Mouse (Mus musculus): ENCODE results near the gene Gbgt1. TPM values are rescaled to one million over a fixed set of nuclear protein-coding genes. Genes with fewer than 3 reads are reported as not detected.

Gbgt1 gene
- total and polyA plus RNA-seq, 3 experiments: 0.11 TPM; not detected in 2

DNA sequence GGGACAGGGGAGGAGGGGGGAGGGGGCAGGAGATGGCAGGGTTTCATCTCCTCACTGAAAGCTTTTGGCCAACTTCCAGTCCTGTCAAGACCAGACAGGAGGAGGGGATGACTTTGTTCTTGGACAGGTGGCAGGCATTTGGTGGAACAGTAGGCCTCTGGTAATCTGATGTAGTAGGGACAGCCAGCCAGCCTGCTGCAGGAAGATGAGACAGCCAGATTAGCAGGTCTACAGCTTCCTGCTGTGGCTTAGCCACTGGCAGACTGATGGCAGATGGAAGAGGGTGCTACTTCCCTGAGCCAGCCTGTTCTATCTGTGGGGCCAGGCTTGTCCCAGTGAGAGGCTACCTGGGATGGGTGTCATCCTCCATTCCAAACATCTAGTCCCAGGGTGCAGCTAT lies 49.3 kb downstream of the Gbgt1 start:
- H3K27me3 ChIP-seq (ENCODE audit: control insufficient read depth in 1 of 2, insufficient read depth in 2 of 2, low read length in 2 of 2): no peaks in the 10 kb centered on the region
- peaks cover 0 to 3% of the 10 kb centered on the region in 2 experiments; a peak in 1 of 4 replicates for H3K36me3 ChIP-seq (ENCODE audit: control insufficient read depth in 1 of 2, insufficient read depth in 2 of 2, low read length in 2 of 2)

GRCm38 (mm10) chr2:28546560-28546959 lies 49.9 kb downstream of the Gbgt1 start:
- Histone ChIP-seq H3K36me3 (ENCODE audit: control insufficient read depth in 1 of 2, insufficient read depth in 2 of 2, low read length in 2 of 2) (peaks cover 0 to 3% of the 10 kb centered on the region in 2 experiments; a peak in 1 of 4 replicates), H3K9me3 (replicated peaks; ENCODE audit: insufficient read depth, low read length) (no peaks in the 10 kb centered on the region), H3K27me3 (ENCODE audit: control insufficient read depth in 1 of 2, insufficient read depth in 2 of 2, low read length in 2 of 2) (no peaks in the 10 kb centered on the region), H3K9ac (ENCODE audit: control insufficient read depth, low read depth, low read length, poor library complexity, severe bottlenecking) (no peak overlapping the region), H3K27ac (ENCODE audit: control insufficient read depth, low read depth, low read length) (no peak overlapping the region), H3K4me1 (ENCODE audit: control insufficient read depth in 1 of 2, insufficient read depth in 2 of 2, low read length in 2 of 2) (peaks cover 0 to 6% of the 10 kb centered on the region in 2 experiments; a peak in 2 of 4 replicates), H3K4me3 (ENCODE audit: control insufficient read depth in 1 of 2, insufficient read depth in 1 of 2, low read depth in 2 of 2, low read length in 2 of 2) (no peak overlapping the region), H3K79me2 (ENCODE audit: control insufficient read depth, insufficient read depth, low read length, poor library complexity) (no peaks in the 10 kb centered on the region)
- no peak for DNase-seq (ENCODE audit: low read depth, low spot score)
- TF ChIP-seq ELF1 (IDR thresholded peaks at IDR 0.05; ENCODE audit: low read depth, low read length) (no peak), EP300 (IDR thresholded peaks at IDR 0.05; ENCODE audit: low read depth in 1 of 2, low read length in 2 of 2) (no peak), CHD1 (IDR thresholded peaks at IDR 0.05; ENCODE audit: low read depth, low read length) (no peak)

More for the DNA sequence above, 49.3 kb downstream of the Gbgt1 start:
- H3K9ac ChIP-seq (ENCODE audit: control insufficient read depth, low read depth, low read length, poor library complexity, severe bottlenecking): no peak overlapping the region
- peaks cover 0 to 6% of the 10 kb centered on the region in 2 experiments; a peak in 2 of 4 replicates for H3K4me1 ChIP-seq (ENCODE audit: control insufficient read depth in 1 of 2, insufficient read depth in 2 of 2, low read length in 2 of 2)
- H3K9me3 ChIP-seq (replicated peaks; ENCODE audit: insufficient read depth, low read length): no peaks in the 10 kb centered on the region
- H3K79me2 ChIP-seq (ENCODE audit: control insufficient read depth, insufficient read depth, low read length, poor library complexity): no peaks in the 10 kb centered on the region
- TF ChIP-seq EP300 (IDR thresholded peaks at IDR 0.05; ENCODE audit: low read depth in 1 of 2, low read length in 2 of 2) (0 out of 4 replicates have a peak, but pooled peaks of 1 of the 2 experiments have one; percentile 10), TCF12 (IDR thresholded peaks at IDR 0.05; ENCODE audit: low read depth, low read length) (0 out of 2 replicates have a peak, but pooled peaks have one; percentile 28), ETS1 (IDR thresholded peaks at IDR 0.05; ENCODE audit: low read depth, low read length) (peak; percentile 51; the same call in 1 of the 2 replicates), MYC (IDR thresholded peaks at IDR 0.05; ENCODE audit: low read depth, low read length) (no peak), MYB (IDR thresholded peaks at IDR 0.05; ENCODE audit: low read depth, low read length) (no peak), GATA1 (IDR thresholded peaks at IDR 0.05; ENCODE audit: low read depth, low read length) (peak; percentile 62; the same call in 1 of the 2 replicates), POLR2A (IDR thresholded peaks at IDR 0.05; ENCODE audit: control insufficient read depth in 1 of 2, insufficient read depth in 1 of 2, low read depth in 1 of 2, low read length in 2 of 2, poor library complexity in 1 of 2) (no peak)
- DNase-seq (ENCODE audit: low read depth, low spot score): peak; percentile 45
- H3K4me3 ChIP-seq (ENCODE audit: control insufficient read depth in 1 of 2, insufficient read depth in 1 of 2, low read depth in 2 of 2, low read length in 2 of 2): no peak overlapping the region
- H3K27ac ChIP-seq (ENCODE audit: control insufficient read depth, low read depth, low read length): no peak overlapping the region

DNA sequence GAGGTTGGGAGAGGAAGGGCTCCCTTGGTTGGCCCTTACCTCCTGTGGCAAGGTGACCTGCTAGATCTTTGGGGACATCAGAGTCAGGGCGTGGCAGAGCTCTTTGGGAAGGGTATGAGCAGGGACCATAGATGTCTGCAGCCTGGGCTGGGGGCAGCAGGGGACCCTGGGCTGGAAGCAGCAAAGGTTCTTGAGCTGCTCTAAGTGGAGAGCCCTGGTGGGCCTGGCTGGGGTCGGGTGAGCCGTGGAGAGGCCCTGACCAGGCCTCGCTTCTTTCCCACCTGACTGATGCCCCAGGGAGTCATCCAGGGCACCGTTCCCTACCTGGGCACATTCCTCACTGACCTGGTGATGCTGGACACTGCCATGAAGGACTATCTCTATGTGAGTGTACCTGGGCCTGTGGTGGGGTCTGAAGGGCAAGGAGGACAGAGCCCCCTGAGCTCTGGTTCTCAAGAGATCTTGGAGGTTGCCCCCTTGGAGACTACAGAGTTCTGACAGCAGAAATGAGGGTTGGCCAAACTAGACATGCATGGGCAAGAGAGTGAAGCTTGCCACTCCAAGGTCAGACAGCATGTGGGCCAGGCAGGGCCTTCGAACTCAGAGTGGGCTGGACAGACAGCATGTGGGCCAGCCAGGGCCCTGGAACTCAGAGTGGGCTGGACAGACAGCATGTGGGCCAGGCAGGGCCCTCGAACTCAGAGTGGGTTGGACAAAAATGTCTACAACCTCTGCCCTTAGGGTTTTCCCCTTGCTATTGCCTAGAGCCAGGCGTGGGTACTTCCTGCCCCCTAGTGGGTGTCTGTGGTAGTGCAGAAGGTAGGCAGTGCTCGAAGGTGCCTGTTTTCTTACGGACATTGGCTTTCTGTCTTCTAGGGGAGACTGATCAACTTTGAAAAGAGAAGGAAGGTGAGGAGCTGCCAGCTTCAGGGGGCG lies 50.8 kb downstream of the Gbgt1 start:
- Histone ChIP-seq H3K79me2 (ENCODE audit: control insufficient read depth, insufficient read depth, low read length, poor library complexity) (no peaks in the 10 kb centered on the region), H3K36me3 (ENCODE audit: control insufficient read depth in 1 of 2, insufficient read depth in 2 of 2, low read length in 2 of 2) (peaks cover 0 to 3% of the 10 kb centered on the region in 2 experiments; a peak in 1 of 4 replicates), H3K4me3 (ENCODE audit: control insufficient read depth in 1 of 2, insufficient read depth in 1 of 2, low read depth in 2 of 2, low read length in 2 of 2) (no peak overlapping the region), H3K27ac (ENCODE audit: control insufficient read depth, low read depth, low read length) (no peak overlapping the region), H3K9ac (ENCODE audit: control insufficient read depth, low read depth, low read length, poor library complexity, severe bottlenecking) (no peak overlapping the region), H3K27me3 (ENCODE audit: control insufficient read depth in 1 of 2, insufficient read depth in 2 of 2, low read length in 2 of 2) (no peaks in the 10 kb centered on the region), H3K9me3 (replicated peaks; ENCODE audit: insufficient read depth, low read length) (no peaks in the 10 kb centered on the region), H3K4me1 (ENCODE audit: control insufficient read depth in 1 of 2, insufficient read depth in 2 of 2, low read length in 2 of 2) (peaks cover 0 to 6% of the 10 kb centered on the region in 2 experiments; a peak in 2 of 4 replicates)
- peak; percentile 79 for DNase-seq (ENCODE audit: low read depth, low spot score)
- TF ChIP-seq CTCF (IDR thresholded peaks at IDR 0.05 in 2 of 3, conservative IDR thresholded peaks at IDR 0.05 in 1 of 3; ENCODE audit: control insufficient read depth in 1 of 3, insufficient read depth in 1 of 3, low read depth in 2 of 3, low read length in 3 of 3, poor library complexity in 1 of 3, severe bottlenecking in 1 of 3): peak; percentile 91 to 98 (median 93)
- no peak for TF ChIP-seq MYB (IDR thresholded peaks at IDR 0.05; ENCODE audit: low read depth, low read length)
- TF ChIP-seq ZC3H11A (IDR thresholded peaks at IDR 0.05; ENCODE audit: low read depth, low read length): peak; percentile 60; the same call in 1 of the 2 replicates
- TF ChIP-seq SMC3 (IDR thresholded peaks at IDR 0.05; ENCODE audit: low read depth, low read length): peak; percentile 79
- TF ChIP-seq RAD21 (IDR thresholded peaks at IDR 0.05; ENCODE audit: low read depth, low read length): peak; percentile 92

Measured in MEL (cell line).